Mouse (Mus musculus): ENCODE results near the gene 4931428F04Rik. TPM values are rescaled to one million over a fixed set of nuclear protein-coding genes. Genes with fewer than 3 reads are reported as not detected.
A peak's percentile ranks its signal among the peaks of the same experiment; 100 is the strongest.

The 4931428F04Rik gene
- polyA plus RNA-seq, 1 experiment from 2014 or later: 84.6 TPM

- H3K27ac ChIP-seq (ENCODE audit: low read depth, low read length): no peak overlapping the region
- WGBS: 2% methylated on average over 39 of the region's 39 CpGs
- ATAC-seq (ENCODE audit: low read depth): no peak
- H3K4me1 ChIP-seq (ENCODE audit: control insufficient read depth, insufficient read depth, low read length): peaks cover 11% of the 10 kb centered on the region
- H3K9me3 ChIP-seq (ENCODE audit: control insufficient read depth, low read length): no peaks in the 10 kb centered on the region
- peaks cover 68% of the 10 kb centered on the region for H3K27me3 ChIP-seq (ENCODE audit: control insufficient read depth, insufficient read depth, low read length)
- H3K9ac ChIP-seq (replicated peaks; ENCODE audit: low read depth, low read length): no peak overlapping the region
- no peaks in the 10 kb centered on the region for H3K36me3 ChIP-seq (ENCODE audit: control insufficient read depth, insufficient read depth, low read length)
- H3K4me3 ChIP-seq (ENCODE audit: low read depth, low read length): peak overlapping the region; percentile 39
- H3K4me2 ChIP-seq (ENCODE audit: low read depth, low read length): peak overlapping the region; percentile 79
Observed at GRCm38 (mm10) chr8:105270101-105270915, 19.4 kb downstream of the 4931428F04Rik start.

- Histone ChIP-seq H3K4me3 (ENCODE audit: low read depth, low read length) (peak within 1 kb of the TSS; percentile 39), H3K9ac (replicated peaks; ENCODE audit: low read depth, low read length) (peak within 1 kb of the TSS; percentile 43), H3K4me1 (ENCODE audit: control insufficient read depth, insufficient read depth, low read length) (peaks cover 11% of the 10 kb centered on the region), H3K27me3 (ENCODE audit: control insufficient read depth, insufficient read depth, low read length) (peaks cover 69% of the 10 kb centered on the region), H3K9me3 (ENCODE audit: control insufficient read depth, low read length) (no peaks in the 10 kb centered on the region), H3K36me3 (ENCODE audit: control insufficient read depth, insufficient read depth, low read length) (no peaks in the 10 kb centered on the region), H3K27ac (ENCODE audit: low read depth, low read length) (no peak within 1 kb of the TSS), H3K4me2 (ENCODE audit: low read depth, low read length) (peak within 1 kb of the TSS; percentile 79)
- WGBS: under 1% methylated on average over 42 of the region's 42 CpGs
- ATAC-seq (ENCODE audit: low read depth): no peak; the same call in 1 of the 2 replicates
Observed at GRCm38 (mm10) chr8:105269461-105269947, 20.2 kb downstream of the 4931428F04Rik start, which contains the start of gene Hsf4. TSS of gene Hsf4 (plus strand) at chr8:105269801.

- Histone ChIP-seq H3K4me2 (ENCODE audit: low read depth, low read length) (peak overlapping the region; percentile 79), H3K27me3 (ENCODE audit: control insufficient read depth, insufficient read depth, low read length) (peaks cover 65% of the 10 kb centered on the region), H3K36me3 (ENCODE audit: control insufficient read depth, insufficient read depth, low read length) (no peaks in the 10 kb centered on the region), H3K9me3 (ENCODE audit: control insufficient read depth, low read length) (no peaks in the 10 kb centered on the region), H3K4me1 (ENCODE audit: control insufficient read depth, insufficient read depth, low read length) (peaks cover 11% of the 10 kb centered on the region), H3K4me3 (ENCODE audit: low read depth, low read length) (peak overlapping the region; percentile 39), H3K9ac (replicated peaks; ENCODE audit: low read depth, low read length) (peak overlapping the region; percentile 43), H3K27ac (ENCODE audit: low read depth, low read length) (no peak overlapping the region)
- WGBS: under 1% methylated on average over 10 of the region's 10 CpGs
- peak; percentile 22; the same call in 1 of the 2 replicates for ATAC-seq (ENCODE audit: low read depth)
Observed at GRCm38 (mm10) chr8:105269075-105269458, 20.6 kb downstream of the 4931428F04Rik start.

GRCm38 (mm10) chr8:105268342-105269074 lies 21.2 kb downstream of the 4931428F04Rik start:
- under 1% methylated on average over 65 of the region's 65 CpGs for WGBS
- peak overlapping the region; percentile 43 for H3K9ac ChIP-seq (replicated peaks; ENCODE audit: low read depth, low read length)
- peak overlapping the region; percentile 39 for H3K4me3 ChIP-seq (ENCODE audit: low read depth, low read length)
- H3K4me2 ChIP-seq (ENCODE audit: low read depth, low read length): peak overlapping the region; percentile 79
- peak; percentile 87 for ATAC-seq (ENCODE audit: low read depth)
- no peaks in the 10 kb centered on the region for H3K36me3 ChIP-seq (ENCODE audit: control insufficient read depth, insufficient read depth, low read length)
- no peaks in the 10 kb centered on the region for H3K9me3 ChIP-seq (ENCODE audit: control insufficient read depth, low read length)
- H3K27me3 ChIP-seq (ENCODE audit: control insufficient read depth, insufficient read depth, low read length): peaks cover 63% of the 10 kb centered on the region
- H3K27ac ChIP-seq (ENCODE audit: low read depth, low read length): 0 out of 2 replicates have a peak overlapping the region, but pooled peaks have one; percentile 22
- peaks cover 11% of the 10 kb centered on the region for H3K4me1 ChIP-seq (ENCODE audit: control insufficient read depth, insufficient read depth, low read length)

- no peak overlapping the region for H3K9ac ChIP-seq (replicated peaks; ENCODE audit: low read depth, low read length)
- no peak overlapping the region for H3K4me3 ChIP-seq (ENCODE audit: low read depth, low read length)
- peaks cover 11% of the 10 kb centered on the region for H3K4me1 ChIP-seq (ENCODE audit: control insufficient read depth, insufficient read depth, low read length)
- ATAC-seq (ENCODE audit: low read depth): no peak
- no peaks in the 10 kb centered on the region for H3K9me3 ChIP-seq (ENCODE audit: control insufficient read depth, low read length)
- H3K4me2 ChIP-seq (ENCODE audit: low read depth, low read length): no peak overlapping the region
- H3K27ac ChIP-seq (ENCODE audit: low read depth, low read length): no peak overlapping the region
- 11% methylated on average over 13 of the region's 13 CpGs for WGBS
- no peaks in the 10 kb centered on the region for H3K36me3 ChIP-seq (ENCODE audit: control insufficient read depth, insufficient read depth, low read length)
- peaks cover 59% of the 10 kb centered on the region for H3K27me3 ChIP-seq (ENCODE audit: control insufficient read depth, insufficient read depth, low read length)
Observed at GRCm38 (mm10) chr8:105266775-105267174, 22.9 kb downstream of the 4931428F04Rik start.

- Histone ChIP-seq H3K9ac (replicated peaks; ENCODE audit: low read depth, low read length) (no peak overlapping the region), H3K4me3 (ENCODE audit: low read depth, low read length) (peak overlapping the region; percentile 62; the same call in 1 of the 2 replicates), H3K27me3 (ENCODE audit: control insufficient read depth, insufficient read depth, low read length) (peaks cover 58% of the 10 kb centered on the region), H3K27ac (ENCODE audit: low read depth, low read length) (no peak overlapping the region), H3K9me3 (ENCODE audit: control insufficient read depth, low read length) (no peaks in the 10 kb centered on the region), H3K4me2 (ENCODE audit: low read depth, low read length) (peak overlapping the region; percentile 80; the same call in 1 of the 2 replicates), H3K4me1 (ENCODE audit: control insufficient read depth, insufficient read depth, low read length) (peaks cover 11% of the 10 kb centered on the region), H3K36me3 (ENCODE audit: control insufficient read depth, insufficient read depth, low read length) (no peaks in the 10 kb centered on the region)
- WGBS: 6% methylated on average over 10 of the region's 10 CpGs
- no peak for ATAC-seq (ENCODE audit: low read depth)
Observed at GRCm38 (mm10) chr8:105265128-105265527, 24.5 kb downstream of the 4931428F04Rik start.

GRCm38 (mm10) chr8:105264024-105264982 lies 25.4 kb downstream of the 4931428F04Rik start, which contains the start of the genes Tradd and Fbxl8:
TSS of gene Tradd (minus strand) at chr8:105264609.
TSS of gene Fbxl8 (plus strand) at chr8:105264648.
- Histone ChIP-seq H3K9me3 (ENCODE audit: control insufficient read depth, low read length) (no peaks in the 10 kb centered on the region), H3K4me1 (ENCODE audit: control insufficient read depth, insufficient read depth, low read length) (peaks cover 9% of the 10 kb centered on the region; the same call in 1 of the 2 replicates), H3K4me2 (ENCODE audit: low read depth, low read length) (peak within 1 kb of the TSS; percentile 80), H3K27me3 (ENCODE audit: control insufficient read depth, insufficient read depth, low read length) (peaks cover 58% of the 10 kb centered on the region), H3K4me3 (ENCODE audit: low read depth, low read length) (peak within 1 kb of the TSS; percentile 62), H3K27ac (ENCODE audit: low read depth, low read length) (no peak within 1 kb of the TSS), H3K9ac (replicated peaks; ENCODE audit: low read depth, low read length) (peak within 1 kb of the TSS; percentile 54), H3K36me3 (ENCODE audit: control insufficient read depth, insufficient read depth, low read length) (no peaks in the 10 kb centered on the region)
- WGBS: 1% methylated on average over 54 of the region's 54 CpGs
- ATAC-seq (ENCODE audit: low read depth): peak; percentile 13; the same call in 1 of the 2 replicates

Data from neural tube, embryonic 14.5 days (tissue).